Mouse (Mus musculus) myocyte (in vitro differentiated cells): ENCODE measurements around the gene Jph4.

ENCODE experiments used
- CEBPB ChIP-seq: IDR thresholded peaks from 2 replicates; pipeline ENCODE4 v1.6.1; 2011; ENCODE audit warnings: mild to moderate bottlenecking, moderate library complexity; ENCODE audit not compliant: poor library complexity, insufficient read depth, severe bottlenecking
- E2F4 ChIP-seq: IDR thresholded peaks from one replicate; pipeline ENCODE4 v1.6.1; 2011; ENCODE audit warnings: mild to moderate bottlenecking, control low read depth, moderate library complexity; ENCODE audit not compliant: insufficient read depth
- MAX ChIP-seq: IDR thresholded peaks from one replicate; pipeline ENCODE4 v1.6.1; 2011; ENCODE audit warnings: low read depth, mild to moderate bottlenecking, control low read depth
- MYOD1 ChIP-seq, 3 experiments: IDR thresholded peaks; one replicate each; pipeline ENCODE4 v1.6.1; 2011; ENCODE audit warnings: control low read depth in 2 of 3, low read depth in 2 of 3, mild to moderate bottlenecking in 2 of 3, moderate library complexity in 1 of 3; ENCODE audit not compliant: insufficient read length in 2 of 3, control insufficient read depth in 1 of 3
- MYOG ChIP-seq, 3 experiments: IDR thresholded peaks; one replicate each; pipeline ENCODE4 v1.6.1; 2011; ENCODE audit warnings: control low read depth in 2 of 3, low read depth in 2 of 3, mild to moderate bottlenecking in 2 of 3; ENCODE audit not compliant: insufficient read length in 2 of 3, control insufficient read depth in 1 of 3, insufficient read depth in 1 of 3
- POLR2A ChIP-seq: IDR thresholded peaks from one replicate; pipeline ENCODE4 v1.6.1; 2011; ENCODE audit warnings: low read depth, mild to moderate bottlenecking, control low read depth, moderate library complexity; ENCODE audit not compliant: insufficient read length
- POLR2AphosphoS2 ChIP-seq: IDR thresholded peaks from one replicate; pipeline ENCODE4 v1.6.1; 2011; ENCODE audit warnings: low read depth, control low read depth; ENCODE audit not compliant: insufficient read length
- TCF12 ChIP-seq: IDR thresholded peaks from one replicate; pipeline ENCODE4 v1.6.1; 2011; ENCODE audit warnings: mild to moderate bottlenecking, control low read depth; ENCODE audit not compliant: poor library complexity, insufficient read depth, severe bottlenecking
- TCF3 ChIP-seq: IDR thresholded peaks from one replicate; pipeline ENCODE4 v1.6.1; 2011; ENCODE audit warnings: low read depth, control low read depth; ENCODE audit not compliant: insufficient read length
- USF1 ChIP-seq: IDR thresholded peaks from one replicate; pipeline ENCODE4 v1.6.1; 2011; ENCODE audit warnings: low read depth, mild to moderate bottlenecking, control low read depth, moderate library complexity

GRCm38 (mm10) chr14:55093927-55094326, 22.8 kb downstream of the Jph4 start:
- no peak for TF ChIP-seq POLR2A
- no peak for TF ChIP-seq MAX
- TF ChIP-seq TCF12: no peak
- no peak for TF ChIP-seq CEBPB
- TF ChIP-seq POLR2AphosphoS2: no peak
- no peak for TF ChIP-seq MYOD1 (IDR thresholded peaks at IDR 0.05; ENCODE audit: control insufficient read depth in 1 of 3, insufficient read length in 2 of 3, low read depth in 2 of 3)
- no peak for TF ChIP-seq TCF3
- no peak for TF ChIP-seq USF1
- no peak for TF ChIP-seq E2F4
- TF ChIP-seq MYOG (IDR thresholded peaks at IDR 0.05; ENCODE audit: control insufficient read depth in 1 of 3, insufficient read depth in 1 of 3, insufficient read length in 2 of 3, low read depth in 2 of 3): no peak
